Mouse (Mus musculus) intestine, postnatal 0 days (tissue): ENCODE results near the gene Gm19684. TPM values are rescaled to one million over a fixed set of nuclear protein-coding genes. Genes with fewer than 3 reads are reported as not detected.
A peak's percentile ranks its signal among the peaks of the same experiment; 100 is the strongest.
"Not testable (repeated sequence)": the region's sequence is repeated elsewhere in the genome, so short reads cannot be mapped to it uniquely, and the experiment has no call there.

ENCODE experiments used
- ATAC-seq: fragments of 200-750 bp; cut with Nextera tagmentation; 2 replicates; pipeline ENCODE4 v1.8.0; 2017; ENCODE audit warnings: mild to moderate bottlenecking, moderate TSS enrichment, moderate library complexity
- H3K27ac ChIP-seq: fragments of 300-500 bp; sonication (generic); 2 replicates; pipeline ENCODE4 v1.5.1; 2014; ENCODE audit warnings: mild to moderate bottlenecking, low read depth, low read length, moderate library complexity
- H3K27me3 ChIP-seq: fragments of 300-500 bp; sonication (generic); replicated peaks from 2 replicates; pipeline ENCODE4 v1.6.1; 2014; ENCODE audit warnings: low read length, mixed read lengths; ENCODE audit not compliant: control insufficient read depth, insufficient read depth
- H3K36me3 ChIP-seq: fragments of 300-500 bp; sonication (generic); 2 replicates; pipeline ENCODE4 v1.6.1; 2014; ENCODE audit warnings: mild to moderate bottlenecking, moderate library complexity; ENCODE audit not compliant: control insufficient read depth, insufficient read depth
- H3K4me1 ChIP-seq: fragments of 300-500 bp; sonication (generic); replicated peaks from 2 replicates; pipeline ENCODE4 v1.6.1; 2014; ENCODE audit warnings: antibody characterized with exemption, low read length, mixed read lengths; ENCODE audit not compliant: control insufficient read depth, insufficient read depth
- H3K4me2 ChIP-seq: fragments of 300-500 bp; sonication (generic); replicated peaks from 2 replicates; pipeline ENCODE4 v1.6.1; 2014; ENCODE audit warnings: low read depth, mild to moderate bottlenecking, moderate library complexity
- H3K4me3 ChIP-seq: fragments of 300-500 bp; sonication (generic); 2 replicates; pipeline ENCODE4 v1.5.1; 2014; ENCODE audit warnings: low read depth, low read length
- H3K9ac ChIP-seq: fragments of 300-500 bp; sonication (generic); 2 replicates; pipeline ENCODE4 v1.6.1; 2014; ENCODE audit warnings: mild to moderate bottlenecking, low read depth, low read length
- H3K9me3 ChIP-seq: fragments of 300-500 bp; sonication (generic); 2 replicates; pipeline ENCODE4 v1.6.1; 2016; ENCODE audit warnings: mixed run types; ENCODE audit not compliant: control insufficient read depth
- CTCF ChIP-seq: sonication (generic); IDR thresholded peaks from 2 replicates; pipeline ENCODE4 v1.5.1; 2016; ENCODE audit warnings: low read depth, mild to moderate bottlenecking, control low read depth, antibody characterized with exemption, moderate library complexity
- WGBS: fragments of 180-500 bp; shearing (Covaris S2); extraction: QIAGEN DNeasy Blood & Tissue Kit; methylation state at CpG from one replicate; pipeline ENCODE4 v1.1.7; 2014; 5-methylcytosine and 5-hydroxymethylcytosine counted together
- polyA plus RNA-seq: library from polyadenylated mRNA; unstranded; fragments of >200 nt; fragmentation: Nextera tagmentation; extraction: Ambion mirVana; gene quantifications from 2 replicates; pipeline ENCODE4 v1.2.1, GENCODE M21; 2015

Gm19684 gene
- 0.17 TPM in 1 of 2 replicates, not detected in the other for polyA plus RNA-seq

DNA sequence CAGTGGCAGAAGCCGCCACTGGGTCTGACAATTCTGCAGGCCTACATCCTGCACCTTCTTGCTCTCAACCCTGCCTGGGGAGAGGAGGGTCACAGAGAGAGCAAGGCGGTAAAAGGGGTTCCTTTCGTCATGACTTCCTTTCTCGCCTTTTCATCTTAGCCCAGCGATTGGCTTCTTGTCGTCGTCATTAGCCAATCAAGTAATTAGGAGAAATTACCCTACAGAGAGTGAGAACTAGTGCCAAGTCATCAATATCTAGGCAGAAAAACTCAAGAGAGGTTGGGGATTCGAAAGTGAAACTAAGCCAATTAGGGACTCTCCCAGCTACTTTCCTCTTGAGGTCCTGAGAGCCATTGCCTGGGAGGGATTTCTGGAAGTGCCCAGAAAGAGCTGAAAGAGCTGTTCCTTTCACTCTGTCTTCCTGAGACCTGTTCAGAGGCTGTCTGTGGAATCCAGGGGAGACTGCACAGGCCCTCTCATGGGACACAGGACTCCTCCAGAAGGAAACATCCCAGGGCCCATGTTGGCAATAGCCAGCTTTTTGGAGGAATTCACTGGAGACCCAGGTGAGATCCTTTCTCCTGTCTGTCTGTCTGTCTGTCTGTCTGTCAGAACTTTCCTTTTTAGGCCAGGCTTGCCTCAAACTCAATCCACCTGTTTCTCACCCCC, at the start of gene Gm19684:
Gene Gm19684 (plus strand): TSS at position 327 of the 669 bp plus-strand sequence.
- H3K4me3 ChIP-seq: peak within 1 kb of the TSS; percentile 11; the same call in 1 of the 2 replicates
- not testable (repeated sequence) for H3K36me3 ChIP-seq, H3K4me1 ChIP-seq, H3K27ac ChIP-seq, H3K27me3 ChIP-seq, H3K9ac ChIP-seq, H3K9me3 ChIP-seq
- H3K4me2 ChIP-seq: peak within 1 kb of the TSS; percentile 57
- 4% methylated on average over 8 of the region's 8 CpGs for WGBS
- peak; percentile 83 for ATAC-seq

DNA sequence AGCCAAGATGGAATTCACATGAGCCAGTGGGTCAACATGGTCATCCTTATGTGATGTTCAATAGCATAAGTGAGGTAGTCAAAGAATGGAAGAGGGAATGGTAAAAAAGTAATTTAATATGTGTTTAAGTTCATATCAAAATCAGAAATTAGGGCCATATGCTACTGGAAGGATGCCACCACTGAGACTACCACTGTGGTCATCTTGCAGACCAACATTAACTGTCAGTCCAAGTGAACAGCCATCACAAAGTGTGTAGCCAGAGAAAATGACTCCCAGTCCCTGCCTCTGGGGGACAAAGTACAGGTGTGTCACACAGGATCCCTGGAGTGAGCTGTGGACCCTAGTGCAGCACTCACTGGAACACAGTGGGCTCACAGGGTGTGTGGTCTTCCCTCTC, 39.6 kb upstream of the Gm19684 start:
- not testable (repeated sequence) for H3K27me3 ChIP-seq, H3K9me3 ChIP-seq, H3K36me3 ChIP-seq, H3K27ac ChIP-seq, H3K4me2 ChIP-seq, H3K4me3 ChIP-seq, ATAC-seq, H3K9ac ChIP-seq, H3K4me1 ChIP-seq

DNA sequence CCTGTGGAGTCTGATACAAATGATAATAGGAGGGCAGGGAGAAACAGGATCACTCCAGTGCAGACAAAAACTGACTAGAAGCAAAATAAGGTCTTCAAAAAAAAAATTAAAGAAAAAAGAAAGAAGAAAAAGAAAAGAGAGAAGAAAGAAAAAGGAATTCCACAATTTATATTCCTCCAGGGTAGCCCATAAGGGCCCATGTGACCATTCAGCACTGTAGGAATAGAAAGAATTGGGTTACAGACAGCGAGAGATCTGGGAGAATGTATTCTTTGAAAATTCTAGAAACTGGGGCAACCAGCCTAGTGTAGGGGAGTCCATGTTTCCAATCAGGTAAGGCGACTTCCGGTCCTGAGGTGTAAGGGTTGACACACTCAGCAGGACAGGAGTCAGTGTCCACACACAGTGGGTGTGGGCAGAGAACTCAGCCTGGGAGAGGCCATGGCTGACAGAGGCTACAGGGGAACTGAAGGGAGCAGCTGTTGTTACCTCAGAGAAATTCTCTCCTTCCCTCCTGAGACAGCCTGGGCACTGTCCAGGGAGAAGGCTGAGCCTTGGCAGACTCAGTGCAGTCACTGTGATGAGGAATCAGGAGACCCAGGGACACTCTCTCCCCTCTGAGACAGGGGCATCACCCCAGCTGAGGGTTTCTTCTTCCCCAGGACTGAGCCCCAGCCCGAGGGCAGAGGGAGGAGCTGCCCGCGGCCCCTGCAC, 38.8 kb upstream of the Gm19684 start:
- H3K36me3 ChIP-seq, ATAC-seq, H3K9ac ChIP-seq, H3K27me3 ChIP-seq, H3K9me3 ChIP-seq, H3K27ac ChIP-seq, H3K4me1 ChIP-seq: not testable (repeated sequence)
- peak overlapping the region; percentile 52 for H3K4me3 ChIP-seq
- peak overlapping the region; percentile 96 for H3K4me2 ChIP-seq
- WGBS: 51% methylated on average over 5 of the region's 6 CpGs

DNA sequence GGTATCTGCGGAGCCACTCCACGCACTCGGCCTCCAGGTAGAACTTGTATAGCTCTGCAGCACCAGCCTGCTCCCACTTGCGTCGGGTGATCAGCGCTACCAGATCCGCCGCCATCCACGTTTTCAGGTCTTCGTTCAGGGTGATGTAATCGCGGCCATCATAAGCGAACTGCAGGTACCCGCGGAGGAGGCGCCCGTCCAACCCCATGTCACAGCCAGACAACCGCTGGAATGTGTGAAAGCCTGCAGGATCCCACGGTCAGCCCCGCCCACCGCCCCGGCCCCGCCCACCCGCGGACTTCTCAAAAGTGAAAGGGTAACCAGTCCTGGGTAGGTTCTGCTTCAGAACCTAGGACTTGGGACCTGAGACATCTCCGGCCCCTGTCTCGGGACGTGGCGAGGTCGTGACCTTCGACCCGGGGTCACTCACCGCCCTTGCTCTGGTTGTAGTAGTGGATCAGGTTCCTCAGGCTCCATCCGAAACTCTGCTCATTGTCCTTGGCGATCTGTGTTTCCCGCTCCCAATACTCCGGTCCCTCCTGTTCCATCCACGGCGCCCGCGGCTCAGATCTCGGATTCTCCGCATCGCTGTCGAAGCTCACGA, 38.1 kb upstream of the Gm19684 start:
- TF ChIP-seq CTCF: no peak
- Histone ChIP-seq H3K4me1 (no peaks in the 10 kb centered on the region), H3K4me3 (peak overlapping the region; percentile 52), H3K9ac (0 out of 2 replicates have a peak overlapping the region, but pooled peaks have one; percentile 28), H3K36me3 (no peaks in the 10 kb centered on the region), H3K9me3 (no peaks in the 10 kb centered on the region), H3K4me2 (peak overlapping the region; percentile 96), H3K27ac (peak overlapping the region; percentile 65), H3K27me3 (0 out of 2 replicates have a peak, but pooled peaks cover 5% of the 10 kb centered on the region)
- 1% methylated on average over 46 of the region's 46 CpGs for WGBS
- peak; percentile 69 for ATAC-seq

DNA sequence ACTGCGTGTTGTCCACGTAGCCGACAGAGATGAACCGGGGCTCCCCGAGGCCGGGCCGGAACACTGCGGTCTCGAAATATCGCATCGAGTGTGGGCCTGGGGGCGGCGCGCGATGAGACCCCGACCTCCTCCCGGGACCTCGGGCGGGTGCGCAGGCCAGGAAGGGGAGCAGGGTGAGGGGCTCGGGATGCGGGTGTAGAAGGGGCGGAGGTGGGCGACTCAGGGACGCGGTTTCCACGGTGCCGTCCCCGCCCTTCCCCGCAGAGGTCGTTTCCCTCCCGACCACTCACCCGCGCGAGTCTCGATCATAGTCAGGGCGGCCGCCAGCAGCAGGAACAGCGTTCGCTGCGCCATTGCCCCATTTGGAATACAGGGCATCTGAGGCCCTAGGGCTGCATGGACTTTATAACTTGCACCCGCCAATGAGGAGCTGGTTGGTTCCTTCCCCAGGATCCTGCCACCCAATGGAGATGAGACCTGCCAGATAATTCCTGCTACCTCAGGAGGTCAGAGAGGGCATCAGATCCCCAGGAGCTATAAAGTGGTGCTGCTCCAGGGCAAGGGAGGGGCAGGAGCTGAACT, 37.5 kb upstream of the Gm19684 start:
- Histone ChIP-seq H3K9ac (0 out of 2 replicates have a peak overlapping the region, but pooled peaks have one; percentile 28), H3K4me1 (no peaks in the 10 kb centered on the region), H3K27me3 (0 out of 2 replicates have a peak, but pooled peaks cover 5% of the 10 kb centered on the region), H3K36me3 (no peaks in the 10 kb centered on the region), H3K4me2 (peak overlapping the region; percentile 96), H3K9me3 (no peaks in the 10 kb centered on the region), H3K27ac (peak overlapping the region; percentile 65), H3K4me3 (peak overlapping the region; percentile 52)
- 1% methylated on average over 42 of the region's 42 CpGs for WGBS
- ATAC-seq: peak; percentile 82
- no peak for TF ChIP-seq CTCF

DNA sequence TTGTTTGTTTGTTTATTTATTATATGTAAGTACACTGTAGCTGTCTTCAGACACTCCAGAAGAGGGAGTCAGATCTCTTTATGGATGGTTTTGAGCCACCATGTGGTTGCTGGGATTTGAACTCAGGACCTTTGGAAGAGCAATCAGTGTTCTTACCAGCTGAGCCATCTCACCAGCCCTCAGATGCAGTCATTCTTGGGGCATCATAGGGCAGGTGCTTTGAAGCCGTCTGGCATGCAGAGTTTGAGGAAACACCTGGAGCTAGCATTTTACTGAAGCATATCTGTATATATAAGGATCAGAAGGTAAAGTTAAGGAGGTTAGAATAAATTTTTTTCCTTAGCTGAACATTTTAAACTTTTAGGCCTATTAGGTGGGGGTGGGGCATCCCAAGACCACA, 35.5 kb upstream of the Gm19684 start:
- H3K27ac ChIP-seq, H3K27me3 ChIP-seq, H3K4me3 ChIP-seq, H3K4me1 ChIP-seq, H3K36me3 ChIP-seq, H3K4me2 ChIP-seq, ATAC-seq, H3K9me3 ChIP-seq, H3K9ac ChIP-seq: not testable (repeated sequence)
- WGBS: 52% methylated on average over 1 of the region's 1 CpGs

DNA sequence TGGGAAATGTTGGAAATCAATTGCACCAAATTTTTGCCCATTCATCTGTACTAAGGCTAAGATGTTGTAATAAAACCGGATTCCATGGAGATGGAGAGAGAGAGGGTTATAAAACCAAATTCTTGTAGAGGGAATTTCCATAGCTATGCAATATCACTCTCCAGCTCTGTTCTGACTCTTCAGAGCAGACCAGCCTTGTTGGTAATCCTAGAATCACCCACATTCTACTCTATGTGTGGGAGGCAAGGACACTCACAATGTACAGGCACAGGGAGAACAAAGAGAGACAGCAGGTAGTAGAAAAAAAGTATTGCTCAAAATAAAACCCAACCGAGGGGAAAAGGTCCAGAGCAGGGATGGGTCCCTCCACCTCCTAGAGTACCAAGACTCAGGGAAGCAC, 29.5 kb upstream of the Gm19684 start:
- not testable (repeated sequence) for H3K4me3 ChIP-seq, H3K9me3 ChIP-seq, H3K27me3 ChIP-seq, H3K4me1 ChIP-seq, H3K9ac ChIP-seq, H3K27ac ChIP-seq, H3K36me3 ChIP-seq, ATAC-seq, H3K4me2 ChIP-seq
- WGBS: no CpG with 5 or more reads among the region's 2 CpGs

DNA sequence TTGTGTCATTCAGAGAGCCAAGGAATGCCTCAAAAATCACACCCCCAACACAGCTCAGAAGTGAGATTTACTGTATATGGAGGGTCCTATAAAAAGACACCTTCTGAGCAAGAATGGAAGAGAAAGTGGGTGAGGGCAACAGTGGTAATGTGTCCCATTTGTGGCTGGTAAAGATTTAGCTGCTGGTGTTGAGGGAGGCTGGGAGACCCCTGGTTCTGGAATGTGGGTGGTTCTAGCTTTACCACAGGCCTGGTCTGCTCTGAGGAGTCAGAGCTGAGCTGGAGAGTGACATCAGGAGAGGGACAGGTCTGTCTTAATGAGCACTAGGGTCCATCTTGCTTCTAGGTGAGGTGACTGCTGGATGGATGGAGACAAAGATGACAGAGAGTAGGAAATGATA, 29.0 kb upstream of the Gm19684 start:
- not testable (repeated sequence) for H3K27ac ChIP-seq

More for the DNA sequence above, 29.0 kb upstream of the Gm19684 start:
- not testable (repeated sequence) for H3K4me1 ChIP-seq, H3K9ac ChIP-seq, H3K4me2 ChIP-seq, H3K27me3 ChIP-seq, H3K36me3 ChIP-seq, H3K4me3 ChIP-seq, ATAC-seq, H3K9me3 ChIP-seq
